Mouse (Mus musculus) heart, adult 9 months (tissue): ENCODE measurements around the gene Sult6b1.

Source experiments
- DNase-seq, 2 experiments: peaks; one replicate each; pipeline ENCODE4 v3.0.0; 2022; ENCODE audit warnings: low spot score in 2 of 2

The Sult6b1 gene

DNA sequence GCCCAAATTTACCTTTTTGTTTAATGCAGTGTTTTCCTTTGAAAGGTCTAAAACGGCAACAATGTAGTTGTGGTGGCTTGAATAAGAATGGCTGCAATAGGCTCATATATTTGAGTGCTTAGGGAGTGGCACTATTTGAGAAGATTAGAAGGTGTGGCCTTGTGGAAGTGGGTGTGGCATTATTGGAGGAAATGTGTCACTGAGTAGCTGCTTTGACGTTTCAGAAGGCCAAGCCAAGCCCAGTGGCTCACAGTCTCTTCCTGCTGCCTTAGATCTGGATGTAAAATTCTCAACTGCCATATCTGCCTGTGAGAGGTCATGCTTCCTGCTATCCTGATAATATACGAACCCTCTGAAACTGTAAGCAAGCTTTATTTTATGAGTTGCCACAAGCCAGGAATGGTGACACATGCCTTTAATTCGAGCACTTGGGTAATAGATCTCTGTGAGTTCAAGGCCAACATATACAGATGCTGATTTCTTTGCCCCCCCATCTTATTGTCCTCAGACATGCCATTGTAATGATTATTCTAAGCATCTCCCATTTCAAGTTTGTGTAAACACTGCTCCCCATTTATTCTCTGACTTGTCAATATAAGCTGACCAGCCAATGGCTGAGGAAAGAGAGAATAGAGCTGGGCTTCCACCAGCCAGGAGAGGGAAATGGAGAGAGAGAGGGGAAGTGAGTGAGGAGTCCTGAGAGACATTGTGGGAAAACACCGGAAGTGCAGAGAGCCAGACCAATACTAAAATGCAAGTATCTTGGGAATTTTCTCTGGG lies 21.3 kb downstream of the Sult6b1 start:
- no peak for DNase-seq

DNA sequence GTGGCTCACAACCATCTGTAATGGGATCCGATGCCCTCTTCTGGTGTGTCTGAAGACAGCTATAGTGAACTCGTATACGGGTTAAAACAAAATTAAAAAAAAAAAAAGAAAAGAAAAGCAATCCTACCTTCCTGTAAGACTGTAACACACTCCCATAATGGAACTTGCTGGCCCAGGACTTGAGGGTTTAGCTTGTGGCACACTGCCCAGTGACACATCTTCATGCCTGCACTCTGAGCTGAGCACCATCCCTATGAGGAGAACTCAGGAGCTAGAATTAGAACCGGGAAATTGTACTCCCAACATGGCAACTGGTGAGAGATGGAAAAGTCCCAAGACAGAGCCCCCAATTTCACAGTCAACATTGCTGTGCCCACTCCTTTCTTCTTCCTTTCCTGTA lies 23.5 kb downstream of the Sult6b1 start:
- no peak for DNase-seq

DNA sequence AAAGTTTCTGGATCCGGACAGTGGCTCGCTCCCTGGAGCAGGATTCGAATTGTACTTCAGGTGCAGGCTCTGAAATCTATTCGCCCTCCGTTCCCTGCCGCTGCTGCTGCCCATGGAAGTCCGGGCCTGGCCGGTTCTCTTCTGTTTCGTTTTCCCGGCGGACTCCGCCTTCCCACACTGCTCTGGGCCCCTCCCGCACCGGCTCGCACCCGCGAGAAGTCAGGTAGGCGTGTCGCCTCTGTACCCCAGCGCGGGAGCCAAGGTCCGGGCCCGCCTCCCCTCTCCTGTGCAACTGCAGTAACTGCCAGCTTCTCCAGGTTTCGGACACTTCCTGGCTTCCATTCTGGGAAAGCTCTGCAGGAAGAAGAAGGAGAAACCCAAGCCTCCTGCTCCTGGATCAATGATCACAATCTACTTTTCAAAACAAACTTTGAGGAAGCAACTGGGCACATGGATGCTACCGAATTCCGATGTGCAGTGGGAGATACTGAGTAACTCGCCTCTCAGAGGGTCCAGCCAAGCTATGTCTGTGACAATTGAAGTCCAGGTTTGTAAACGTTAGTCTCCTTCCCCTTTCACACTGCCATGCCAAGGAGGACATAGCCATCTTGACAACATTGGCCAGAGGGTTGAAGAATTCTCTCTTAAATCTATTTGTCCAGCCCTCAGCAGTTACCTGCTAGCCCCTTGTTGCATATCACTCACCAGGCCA lies 24.2 kb downstream of the Sult6b1 start, which contains the start of gene Eif2ak2:
TSS of gene Eif2ak2 (minus strand) at position 173 of the 712 bp plus-strand sequence.
- DNase-seq, result peak; percentile 85 to 88

DNA sequence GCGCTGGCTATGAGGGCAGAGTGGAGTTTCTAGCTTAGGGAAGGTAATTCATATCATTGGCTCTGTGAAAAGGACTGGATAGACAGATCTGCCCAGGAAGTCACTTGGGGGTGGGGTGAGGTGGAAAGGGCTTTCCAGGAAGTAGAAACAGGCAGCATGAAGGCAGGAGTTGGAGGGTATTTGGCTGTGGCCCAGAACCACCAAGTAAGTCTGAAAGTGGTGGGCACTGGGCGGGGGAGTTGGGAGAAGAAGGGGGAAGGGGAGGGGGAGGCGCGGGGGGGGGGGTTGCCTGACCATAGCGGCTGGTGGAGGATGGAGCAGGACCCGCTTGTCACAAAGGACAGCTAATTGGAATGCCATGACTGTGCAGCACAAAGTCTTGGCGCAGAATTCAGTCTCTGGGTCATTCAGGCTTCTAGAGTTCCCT lies 24.9 kb downstream of the Sult6b1 start:
- no peak for DNase-seq

DNA sequence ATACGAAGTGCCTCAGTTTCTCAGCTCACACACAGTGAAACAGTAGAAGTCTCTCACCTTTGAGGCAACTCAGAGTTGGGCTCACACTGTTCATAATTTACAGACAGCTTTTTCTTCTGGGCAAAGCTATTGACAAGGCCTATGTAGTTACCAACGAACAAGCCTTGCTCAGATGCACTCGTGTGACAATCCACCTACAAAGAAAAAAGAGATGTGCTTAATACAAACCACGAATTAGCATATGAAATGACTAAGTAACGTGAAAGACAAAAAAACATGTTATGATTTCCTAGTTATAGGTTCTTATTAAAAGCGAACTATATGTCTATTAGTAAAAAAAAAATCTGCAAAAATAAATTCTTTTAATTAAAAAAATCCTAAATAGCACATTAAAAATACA lies 32.9 kb downstream of the Sult6b1 start:
- DNase-seq, result no peak

DNA sequence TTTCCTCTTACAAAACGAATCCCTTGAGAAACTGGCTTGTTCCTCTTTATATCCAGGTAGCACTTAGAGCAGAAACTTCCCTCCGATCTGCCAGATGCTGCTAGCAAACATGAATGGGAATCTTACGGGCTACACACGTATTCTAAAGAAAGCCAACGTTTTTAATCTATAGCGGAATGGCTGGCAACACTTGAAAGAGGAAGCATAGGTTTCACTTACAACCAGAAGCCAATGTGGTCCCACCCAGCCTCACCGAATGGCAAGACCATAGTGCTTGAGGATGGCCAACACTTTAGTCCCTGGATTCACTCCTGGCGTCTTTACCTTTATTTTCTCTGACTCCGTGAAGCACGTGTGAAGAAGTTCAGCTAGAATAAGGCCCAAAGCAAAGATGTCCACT lies 50.5 kb downstream of the Sult6b1 start:
- no peak for DNase-seq

DNA sequence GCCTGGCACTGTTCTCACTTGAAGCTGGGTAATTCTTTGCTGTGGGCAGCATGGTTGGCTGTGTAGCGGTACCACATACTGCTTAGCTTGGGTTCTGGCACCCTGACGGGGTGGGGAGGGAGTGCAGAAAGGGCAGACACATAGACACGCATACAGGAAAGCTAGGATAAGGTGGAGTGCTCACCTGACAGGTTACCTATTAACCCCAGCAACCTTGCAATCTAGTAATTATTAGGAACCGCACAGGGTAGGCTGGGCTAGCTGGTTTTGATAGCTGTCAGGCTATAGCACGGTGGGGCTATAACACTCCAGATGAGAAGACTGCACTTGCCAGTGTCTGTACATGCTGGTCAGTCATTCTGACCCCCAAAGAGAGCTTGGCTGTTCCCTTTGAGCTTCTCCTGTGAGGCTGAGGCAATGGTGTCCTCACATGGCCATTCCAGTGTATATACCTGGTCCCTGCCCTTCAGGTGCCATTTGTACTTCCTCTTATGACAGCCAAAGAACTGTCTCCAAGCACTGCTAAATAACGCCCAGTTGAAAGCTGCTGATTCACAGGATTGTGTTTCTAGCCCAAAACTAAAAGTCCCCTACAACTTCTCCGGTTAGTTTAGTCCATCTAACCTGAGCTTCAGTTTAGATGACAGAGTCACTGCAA lies 64.4 kb downstream of the Sult6b1 start:
- DNase-seq, result no peak

DNA sequence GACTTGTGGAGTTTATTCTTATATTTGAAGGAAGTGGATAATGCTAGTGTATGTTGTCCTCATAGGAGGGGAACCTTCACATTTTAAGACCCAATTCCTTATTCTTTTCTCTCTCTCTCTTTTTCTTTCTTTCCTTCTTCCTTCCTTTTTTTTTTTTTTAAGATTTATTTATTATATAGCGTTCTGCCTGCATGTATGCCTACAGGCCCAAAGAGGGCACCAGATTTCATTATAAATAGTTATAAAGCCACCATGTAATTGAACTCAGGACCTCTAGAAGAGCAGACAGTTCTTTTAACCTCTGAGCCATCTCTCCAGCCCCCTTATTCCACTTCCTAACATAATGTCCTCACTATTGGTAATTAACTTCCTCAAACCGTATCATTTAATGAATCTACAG lies 70.7 kb downstream of the Sult6b1 start:
- no peak for DNase-seq

DNA sequence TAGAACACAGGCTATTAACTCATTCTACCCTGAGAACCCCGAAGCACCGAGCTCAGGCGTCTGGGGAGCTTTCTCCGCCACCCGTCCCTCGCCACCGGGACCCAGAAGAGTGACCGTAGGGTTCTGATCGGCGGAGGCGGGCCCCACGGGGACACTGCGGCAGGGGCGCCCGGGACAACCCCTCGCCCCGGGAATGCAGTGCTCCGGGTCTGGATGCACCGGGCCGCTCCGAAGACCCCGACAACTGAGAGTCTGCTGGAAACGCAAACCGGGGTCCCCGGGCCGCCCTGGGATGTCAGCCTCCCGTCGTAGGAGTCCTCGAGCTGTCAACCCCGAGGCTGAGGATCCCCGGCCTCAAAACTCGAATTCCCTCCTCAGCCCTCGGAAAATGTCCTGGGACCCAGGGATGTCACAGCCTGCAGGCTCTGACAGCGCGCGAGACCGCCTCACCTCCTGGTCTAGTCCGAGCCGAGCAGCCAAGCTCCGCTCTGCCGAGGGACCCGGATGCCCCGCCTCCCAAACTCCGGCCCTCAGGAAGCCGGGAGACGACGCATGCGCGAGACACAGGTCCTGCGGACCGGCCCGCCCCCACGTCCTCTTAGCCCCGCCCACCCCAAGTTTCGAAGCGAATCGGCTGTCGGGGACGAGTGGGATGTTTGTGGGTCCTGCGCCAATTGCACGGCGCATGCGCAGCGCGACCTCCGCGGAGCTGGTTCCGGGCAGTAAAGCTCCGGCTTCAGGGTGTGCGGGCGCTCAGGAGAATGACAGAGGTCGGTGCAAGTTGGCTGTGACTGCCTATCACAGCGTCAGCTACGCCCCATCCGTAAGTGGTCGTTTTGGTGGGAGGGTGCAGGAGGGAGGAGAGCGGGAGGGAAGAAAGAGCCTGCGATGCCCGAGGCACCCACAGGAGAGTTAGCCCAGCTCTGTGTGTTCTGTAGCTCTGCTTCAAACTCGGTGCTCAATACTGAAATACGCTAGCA lies 71.6 kb downstream of the Sult6b1 start, which contains the start of the genes Heatr5b and Gpatch11:
TSS of gene Heatr5b (minus strand) at position 509 of the 980 bp plus-strand sequence.
TSS of gene Gpatch11 (plus strand) at position 712 of the 980 bp plus-strand sequence.
- peak; percentile 97 for DNase-seq
